Mouse (Mus musculus) forebrain, embryonic 10.5 days (tissue): Measurements from ENCODE around the gene Chst1. TPM values are rescaled to one million over a fixed set of nuclear protein-coding genes. Genes with fewer than 3 reads are reported as not detected.

Experiments used
- DNase-seq: peaks from one replicate; pipeline ENCODE4 v3.0.0-alpha.2; 2017; ENCODE audit warnings: low spot score; ENCODE audit errors: extremely low spot score
- H3K27ac ChIP-seq: fragments of 300-500 bp; sonication (generic); 2 replicates; pipeline ENCODE4 v1.5.1; 2016; ENCODE audit warnings: mild to moderate bottlenecking
- H3K27me3 ChIP-seq: fragments of 300-500 bp; sonication (generic); 2 replicates; pipeline ENCODE4 v1.6.1; 2016; ENCODE audit warnings: mild to moderate bottlenecking; ENCODE audit not compliant: poor library complexity, severe bottlenecking
- H3K36me3 ChIP-seq: fragments of 300-500 bp; sonication (generic); replicated peaks from 2 replicates; pipeline ENCODE4 v1.6.1; 2016; ENCODE audit warnings: mild to moderate bottlenecking, moderate library complexity
- H3K4me1 ChIP-seq: fragments of 300-500 bp; sonication (generic); 2 replicates; pipeline ENCODE4 v1.6.1; 2016
- H3K4me3 ChIP-seq: fragments of 300-500 bp; sonication (generic); 2 replicates; pipeline ENCODE4 v1.5.1; 2016; ENCODE audit warnings: mild to moderate bottlenecking, moderate library complexity
- H3K9me3 ChIP-seq: fragments of 300-500 bp; sonication (generic); 2 replicates; pipeline ENCODE4 v1.6.1; 2016; ENCODE audit warnings: mild to moderate bottlenecking, moderate library complexity
- WGBS: fragments of 180-500 bp; shearing (Covaris S2); methylation state at CpG from one replicate; pipeline ENCODE4 v1.1.7; 2016; 5-methylcytosine and 5-hydroxymethylcytosine counted together
- polyA plus RNA-seq: library from polyadenylated mRNA; unstranded; fragments of >200 nt; fragmentation: Nextera tagmentation; extraction: Ambion mirVana; gene quantifications from 2 replicates; pipeline ENCODE4 v1.2.1, GENCODE M21; 2016

Chst1 gene
- 5.5 and 5.7 TPM in 2 replicates for polyA plus RNA-seq

- peak within 1 kb of the TSS; percentile 68 for H3K4me3 ChIP-seq
- DNase-seq, result peak; percentile 53
- 0% methylated on average over 62 of the region's 82 CpGs for WGBS
- H3K36me3 ChIP-seq, result no peaks in the 10 kb centered on the region
- H3K9me3 ChIP-seq, result no peaks in the 10 kb centered on the region
- H3K27me3 ChIP-seq, result peaks cover 74% of the 10 kb centered on the region
- peak within 1 kb of the TSS; percentile 87 for H3K27ac ChIP-seq
- H3K4me1 ChIP-seq, result peaks cover 91% of the 10 kb centered on the region
Observed at GRCm38 (mm10) chr2:92599487-92600347, at the start of gene Chst1. TSS of gene Chst1 (plus strand) at chr2:92599707.

DNA sequence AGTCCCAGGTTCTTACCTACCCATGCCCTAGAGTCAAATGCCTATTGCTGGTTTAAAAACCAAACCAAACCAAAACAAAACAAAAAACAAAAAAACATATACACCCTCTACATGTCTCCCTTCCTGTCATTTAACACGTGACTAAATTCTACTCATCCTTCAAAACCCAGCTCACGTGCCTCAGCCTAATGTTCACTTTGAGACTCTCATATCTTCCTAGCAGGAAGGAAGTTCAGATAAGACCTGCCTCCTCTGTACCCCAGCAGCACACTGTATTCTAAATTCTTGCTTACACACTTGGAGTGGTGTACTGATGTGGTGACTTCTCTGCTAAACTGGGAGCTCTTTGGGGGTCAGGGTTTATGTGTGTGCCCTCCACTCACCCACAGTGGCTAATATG lies 49.5 kb upstream of the Chst1 start:
- peaks cover 1% of the 10 kb centered on the region for H3K4me1 ChIP-seq
- no peaks in the 10 kb centered on the region for H3K27me3 ChIP-seq
- H3K4me3 ChIP-seq, result no peak overlapping the region
- no peak overlapping the region for H3K27ac ChIP-seq
- no peaks in the 10 kb centered on the region for H3K36me3 ChIP-seq
- H3K9me3 ChIP-seq, result no peaks in the 10 kb centered on the region
- WGBS, result 86% methylated on average over 2 of the region's 2 CpGs
- DNase-seq, result no peak

GRCm38 (mm10) chr2:92554536-92554935 lies 45.0 kb upstream of the Chst1 start:
- DNase-seq, result no peak
- H3K36me3 ChIP-seq, result no peaks in the 10 kb centered on the region
- no peaks in the 10 kb centered on the region for H3K9me3 ChIP-seq
- H3K27me3 ChIP-seq, result no peaks in the 10 kb centered on the region
- H3K4me3 ChIP-seq, result no peak overlapping the region
- peaks cover 12% of the 10 kb centered on the region for H3K4me1 ChIP-seq
- H3K27ac ChIP-seq, result no peak overlapping the region

- Histone ChIP-seq H3K9me3 (peaks cover 19% of the 10 kb centered on the region), H3K36me3 (no peaks in the 10 kb centered on the region), H3K4me3 (no peak overlapping the region), H3K27me3 (no peaks in the 10 kb centered on the region), H3K27ac (no peak overlapping the region), H3K4me1 (peaks cover 9% of the 10 kb centered on the region)
- 82% methylated on average over 4 of the region's 4 CpGs for WGBS
- DNase-seq, result no peak
Observed at GRCm38 (mm10) chr2:92562930-92563329, 36.6 kb upstream of the Chst1 start.

- H3K36me3 ChIP-seq, result no peaks in the 10 kb centered on the region
- no peak for DNase-seq
- H3K27me3 ChIP-seq, result no peaks in the 10 kb centered on the region
- 91% methylated on average over 6 of the region's 6 CpGs for WGBS
- H3K9me3 ChIP-seq, result peaks cover 8% of the 10 kb centered on the region
- no peak overlapping the region for H3K4me3 ChIP-seq
- no peaks in the 10 kb centered on the region for H3K4me1 ChIP-seq
- H3K27ac ChIP-seq, result no peak overlapping the region
Observed at GRCm38 (mm10) chr2:92570623-92571022, 28.9 kb upstream of the Chst1 start.

- Histone ChIP-seq H3K4me3 (no peak overlapping the region), H3K27me3 (no peaks in the 10 kb centered on the region), H3K9me3 (no peaks in the 10 kb centered on the region), H3K4me1 (peaks cover 7% of the 10 kb centered on the region), H3K36me3 (no peaks in the 10 kb centered on the region), H3K27ac (no peak overlapping the region)
- DNase-seq, result no peak
- 85% methylated on average over 9 of the region's 9 CpGs for WGBS
Observed at GRCm38 (mm10) chr2:92577824-92578223, 21.7 kb upstream of the Chst1 start.

- H3K4me1 ChIP-seq, result peaks cover 8% of the 10 kb centered on the region
- DNase-seq, result no peak
- H3K4me3 ChIP-seq, result no peak overlapping the region
- H3K27me3 ChIP-seq, result no peaks in the 10 kb centered on the region
- H3K27ac ChIP-seq, result no peak overlapping the region
- no peaks in the 10 kb centered on the region for H3K36me3 ChIP-seq
- H3K9me3 ChIP-seq, result no peaks in the 10 kb centered on the region
- 88% methylated on average over 7 of the region's 7 CpGs for WGBS
Observed at GRCm38 (mm10) chr2:92581302-92581701, 18.2 kb upstream of the Chst1 start.

DNA sequence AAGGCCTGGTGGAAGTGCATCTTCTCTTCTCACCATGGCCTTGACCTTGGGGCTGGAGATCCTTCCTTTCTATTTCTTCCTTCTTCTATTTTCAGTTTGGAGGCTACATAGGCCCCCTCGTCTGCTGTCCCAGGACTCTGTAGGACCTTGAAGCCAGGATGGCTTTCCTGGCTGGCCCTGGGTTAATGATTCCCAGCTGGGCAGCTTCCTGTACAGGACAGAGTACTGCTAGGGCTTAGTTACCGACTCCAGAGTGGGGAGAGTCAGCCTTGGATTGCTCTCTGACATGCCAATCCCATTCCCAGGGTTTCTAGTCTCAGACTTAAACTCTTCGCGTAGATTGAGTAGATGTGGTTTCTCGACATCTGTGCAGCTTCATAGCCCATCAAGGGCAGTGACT lies 16.9 kb upstream of the Chst1 start:
- DNase-seq, result no peak
- Histone ChIP-seq H3K27me3 (no peaks in the 10 kb centered on the region), H3K9me3 (no peaks in the 10 kb centered on the region), H3K4me1 (peaks cover 10% of the 10 kb centered on the region), H3K36me3 (no peaks in the 10 kb centered on the region), H3K27ac (no peak overlapping the region; the same call in 1 of the 2 replicates), H3K4me3 (no peak overlapping the region)
- WGBS, result 78% methylated on average over 5 of the region's 5 CpGs

DNA sequence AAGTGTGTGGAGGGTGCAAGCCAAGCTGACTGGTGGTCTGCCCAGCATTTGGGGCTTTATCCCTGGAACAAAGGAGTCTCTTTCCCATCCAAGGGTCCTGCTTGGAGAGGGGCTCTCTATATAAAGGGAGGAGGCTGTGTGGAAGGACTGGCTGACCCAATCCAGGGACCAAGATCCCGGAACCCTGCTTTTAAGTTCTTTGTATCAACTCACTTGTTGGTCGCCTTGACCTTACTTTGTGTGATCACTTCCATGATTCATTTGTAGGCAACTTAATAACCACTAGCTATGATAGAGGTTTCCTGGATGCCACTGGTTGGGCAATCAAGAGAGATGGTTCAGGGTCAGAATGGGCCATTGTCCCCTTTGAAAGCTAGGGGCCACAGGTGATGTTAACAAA lies 11.7 kb upstream of the Chst1 start:
- Histone ChIP-seq H3K27me3 (no peaks in the 10 kb centered on the region), H3K36me3 (no peaks in the 10 kb centered on the region), H3K9me3 (no peaks in the 10 kb centered on the region), H3K4me1 (peaks cover 14% of the 10 kb centered on the region), H3K27ac (peak overlapping the region; percentile 40; the same call in 1 of the 2 replicates), H3K4me3 (no peak overlapping the region)
- DNase-seq, result no peak
- 85% methylated on average over 2 of the region's 2 CpGs for WGBS

DNA sequence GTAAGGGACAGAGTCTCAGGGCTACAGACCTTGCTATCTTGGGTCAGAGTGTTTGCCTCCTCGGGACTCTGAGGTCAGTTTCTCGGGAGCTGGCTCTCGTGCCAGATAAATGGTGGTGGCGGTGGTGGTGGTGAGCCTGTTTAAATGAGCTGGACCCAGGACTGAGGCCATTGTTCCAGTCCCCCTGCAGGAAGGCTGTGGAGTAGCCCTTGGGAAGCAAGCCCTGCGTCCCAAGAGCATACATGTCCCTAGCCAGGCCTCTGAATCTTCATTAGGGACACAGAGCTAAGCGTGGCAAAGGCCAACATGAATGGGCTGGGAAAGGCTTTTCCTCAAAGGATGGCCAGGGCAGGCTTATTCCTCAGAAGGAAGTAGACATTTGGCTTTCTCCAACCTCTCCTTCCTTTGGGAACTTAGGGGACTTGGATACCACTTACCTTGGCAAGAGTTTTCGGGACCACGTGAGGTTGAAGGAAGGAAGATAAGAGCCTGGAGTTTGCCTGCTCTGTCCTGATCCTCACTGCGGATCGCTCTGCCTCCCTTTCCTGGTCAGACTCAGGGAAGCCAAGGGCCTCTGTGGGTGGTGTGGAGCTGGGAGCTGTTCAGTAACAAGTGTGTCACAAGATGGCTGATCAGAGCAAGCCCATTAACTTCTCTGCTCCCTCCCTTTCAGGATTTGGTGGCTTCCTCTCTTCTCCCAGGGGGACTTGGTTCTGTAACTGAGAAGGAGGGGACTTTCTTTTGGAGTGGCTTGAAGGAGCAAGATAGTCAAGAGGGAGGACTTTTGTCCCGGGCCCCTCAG lies 4.4 kb upstream of the Chst1 start:
- 68% methylated on average over 11 of the region's 11 CpGs for WGBS
- Histone ChIP-seq H3K4me3 (no peak overlapping the region), H3K27me3 (peaks cover 47% of the 10 kb centered on the region), H3K4me1 (peaks cover 47% of the 10 kb centered on the region), H3K9me3 (no peaks in the 10 kb centered on the region), H3K27ac (0 out of 2 replicates have a peak overlapping the region, but pooled peaks have one; percentile 32), H3K36me3 (no peaks in the 10 kb centered on the region)
- DNase-seq, result peak; percentile 22

DNA sequence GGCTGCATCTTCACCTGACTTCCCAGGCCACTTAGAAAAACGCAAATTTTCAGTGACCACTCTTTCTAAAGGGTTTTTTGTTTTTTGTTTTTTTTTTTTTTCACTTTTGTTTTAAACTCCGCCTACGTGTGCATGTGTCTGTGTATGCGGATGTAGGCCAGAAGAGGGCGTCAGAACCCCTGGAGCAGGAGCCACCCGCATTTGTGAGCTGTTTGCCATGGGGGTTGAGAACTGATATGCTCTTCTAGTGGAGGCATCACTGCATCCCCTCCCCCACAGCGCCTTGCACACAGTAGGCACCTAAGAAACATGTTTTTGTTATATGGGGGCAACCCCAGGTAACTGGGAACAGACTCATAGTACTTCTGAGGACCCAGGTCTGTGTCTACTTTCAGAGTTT lies 2.2 kb upstream of the Chst1 start:
- H3K4me1 ChIP-seq, result peaks cover 68% of the 10 kb centered on the region
- H3K9me3 ChIP-seq, result no peaks in the 10 kb centered on the region
- peak overlapping the region; percentile 14; the same call in 1 of the 2 replicates for H3K4me3 ChIP-seq
- H3K36me3 ChIP-seq, result no peaks in the 10 kb centered on the region
- H3K27me3 ChIP-seq, result peaks cover 68% of the 10 kb centered on the region
- no peak overlapping the region for H3K27ac ChIP-seq
- WGBS, result 7% methylated on average over 7 of the region's 7 CpGs
- peak; percentile 36 for DNase-seq

- DNase-seq, result peak; percentile 41
- H3K27ac ChIP-seq, result peak overlapping the region; percentile 87
- peaks cover 86% of the 10 kb centered on the region for H3K4me1 ChIP-seq
- H3K4me3 ChIP-seq, result peak overlapping the region; percentile 68
- WGBS, result 29% methylated on average over 11 of the region's 11 CpGs
- peaks cover 79% of the 10 kb centered on the region for H3K27me3 ChIP-seq
- no peaks in the 10 kb centered on the region for H3K36me3 ChIP-seq
- no peaks in the 10 kb centered on the region for H3K9me3 ChIP-seq
Observed at GRCm38 (mm10) chr2:92598941-92599486, 493 bp upstream of the Chst1 start.

DNA sequence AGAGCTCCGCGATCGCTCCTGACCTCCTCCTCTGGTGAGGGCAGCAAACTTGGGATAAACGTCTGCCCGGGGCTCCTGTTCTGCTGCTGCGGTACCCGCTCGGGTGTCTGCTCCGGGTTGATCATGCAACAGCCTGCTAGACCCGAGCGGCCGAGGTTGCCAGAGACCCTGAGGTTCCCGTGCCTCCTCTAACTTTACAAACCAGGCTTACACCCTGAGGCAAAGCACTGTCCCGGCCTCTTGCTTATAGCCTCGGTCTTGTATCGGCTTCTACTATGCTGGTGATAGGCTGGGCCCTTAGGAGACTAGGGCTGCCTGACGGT lies 802 bp downstream of the Chst1 start:
- under 1% methylated on average over 17 of the region's 17 CpGs for WGBS
- DNase-seq, result peak; percentile 52
- H3K4me3 ChIP-seq, result peak overlapping the region; percentile 68
- no peaks in the 10 kb centered on the region for H3K9me3 ChIP-seq
- H3K27me3 ChIP-seq, result peaks cover 72% of the 10 kb centered on the region
- H3K36me3 ChIP-seq, result no peaks in the 10 kb centered on the region
- peak overlapping the region; percentile 87 for H3K27ac ChIP-seq
- H3K4me1 ChIP-seq, result peaks cover 85% of the 10 kb centered on the region
